Mouse (Mus musculus) hindbrain, embryonic 16.5 days (tissue): ENCODE data around the gene Gde1. TPM values are rescaled to one million over a fixed set of nuclear protein-coding genes. Genes with fewer than 3 reads are reported as not detected.

Source experiments
- ATAC-seq: fragments of 200-750 bp; cut with Nextera tagmentation; 2 replicates; pipeline ENCODE4 v1.8.0; 2017; ENCODE audit warnings: moderate TSS enrichment, moderate library complexity
- H3K27ac ChIP-seq: fragments of 300-500 bp; sonication (generic); 2 replicates; pipeline ENCODE4 v1.5.1; 2014; ENCODE audit warnings: low read depth, mild to moderate bottlenecking, control low read depth, low read length, moderate library complexity
- H3K27me3 ChIP-seq: fragments of 300-500 bp; sonication (generic); replicated peaks from 2 replicates; pipeline ENCODE4 v1.6.1; 2014; ENCODE audit warnings: low read length; ENCODE audit not compliant: control insufficient read depth, insufficient read depth
- H3K36me3 ChIP-seq: fragments of 300-500 bp; sonication (generic); 2 replicates; pipeline ENCODE4 v1.6.1; 2014; ENCODE audit warnings: mild to moderate bottlenecking, low read length, moderate library complexity, mixed read lengths; ENCODE audit not compliant: control insufficient read depth, insufficient read depth
- H3K4me1 ChIP-seq: fragments of 300-500 bp; sonication (generic); 2 replicates; pipeline ENCODE4 v1.6.1; 2014; ENCODE audit warnings: low read depth, low read length; ENCODE audit not compliant: control insufficient read depth, insufficient read depth
- H3K4me2 ChIP-seq: fragments of 300-500 bp; sonication (generic); 2 replicates; pipeline ENCODE4 v1.6.1; 2014; ENCODE audit warnings: mild to moderate bottlenecking, low read length, control low read depth, moderate library complexity
- H3K4me3 ChIP-seq: fragments of 300-500 bp; sonication (generic); 2 replicates; pipeline ENCODE4 v1.5.1; 2014; ENCODE audit warnings: mild to moderate bottlenecking, low read length, control low read depth, moderate library complexity
- H3K9ac ChIP-seq: fragments of 300-500 bp; sonication (generic); 2 replicates; pipeline ENCODE4 v1.6.1; 2014; ENCODE audit warnings: low read depth, mild to moderate bottlenecking, control low read depth, low read length, moderate library complexity
- H3K9me3 ChIP-seq: fragments of 300-500 bp; sonication (generic); 2 replicates; pipeline ENCODE4 v1.6.1; 2014; ENCODE audit warnings: mild to moderate bottlenecking, low read length, moderate library complexity; ENCODE audit not compliant: control insufficient read depth
- WGBS: fragments of 180-500 bp; shearing (Covaris S2); extraction: QIAGEN DNeasy Blood & Tissue Kit; methylation state at CpG from one replicate; pipeline ENCODE4 v1.1.7; 2014; 5-methylcytosine and 5-hydroxymethylcytosine counted together
- polyA plus RNA-seq: library from polyadenylated mRNA; unstranded; fragments of >200 nt; fragmentation: Nextera tagmentation; extraction: Ambion mirVana; gene quantifications from 2 replicates; pipeline ENCODE4 v1.2.1, GENCODE M21; 2015

The Gde1 gene
- polyA plus RNA-seq, 1 experiment from 2014 or later: 249 TPM

DNA sequence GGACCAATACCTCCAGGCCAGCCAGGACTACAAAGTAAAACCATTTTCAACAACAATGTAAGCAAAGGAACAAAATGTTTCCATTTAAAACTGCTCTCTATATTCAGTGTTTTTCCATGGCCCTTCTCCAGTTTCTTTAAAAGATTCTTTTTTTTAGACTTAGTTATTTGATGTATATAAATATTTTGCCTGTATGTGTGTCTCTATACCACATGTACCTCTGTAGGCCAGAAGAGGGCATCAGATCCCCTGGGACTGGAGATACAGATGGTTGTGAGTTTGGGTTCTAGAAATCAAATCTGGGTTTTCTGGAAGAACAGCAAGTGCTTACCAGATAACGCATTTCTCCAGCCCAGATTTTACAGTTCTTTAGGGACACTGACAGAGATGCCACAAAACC, 33.2 kb upstream of the Gde1 start:
- 80% methylated on average over 1 of the region's 1 CpGs for WGBS
- no peaks in the 10 kb centered on the region for H3K27me3 ChIP-seq
- no peak overlapping the region for H3K27ac ChIP-seq
- no peak for ATAC-seq
- no peaks in the 10 kb centered on the region for H3K9me3 ChIP-seq
- H3K4me3 ChIP-seq: no peak overlapping the region
- H3K4me1 ChIP-seq: peaks cover 12% of the 10 kb centered on the region
- peaks cover 2% of the 10 kb centered on the region for H3K36me3 ChIP-seq
- no peak overlapping the region for H3K9ac ChIP-seq
- no peak overlapping the region for H3K4me2 ChIP-seq

DNA sequence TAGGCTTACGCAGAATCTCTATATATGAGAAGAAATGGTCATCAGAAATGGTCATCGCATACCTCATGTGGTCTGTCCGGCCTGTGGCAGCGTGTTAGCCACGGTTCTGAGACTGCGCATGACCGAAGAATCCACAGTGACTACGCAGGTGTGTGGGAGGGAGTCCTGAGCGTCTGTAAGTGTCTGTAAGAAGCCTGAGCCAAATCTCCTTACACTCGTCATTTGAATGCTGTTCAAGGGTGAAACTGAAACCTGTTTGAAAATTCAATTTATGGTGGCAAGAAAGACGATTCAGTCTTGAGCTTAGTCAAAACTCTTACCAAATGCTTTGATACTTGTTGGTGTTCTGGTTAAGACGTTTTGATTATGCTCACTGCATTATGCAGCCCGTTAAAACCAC, 27.6 kb upstream of the Gde1 start:
- no peaks in the 10 kb centered on the region for H3K9me3 ChIP-seq
- ATAC-seq: no peak
- no peak overlapping the region for H3K4me3 ChIP-seq
- H3K4me1 ChIP-seq: no peaks in the 10 kb centered on the region
- peaks cover 14% of the 10 kb centered on the region for H3K36me3 ChIP-seq
- no peak overlapping the region for H3K9ac ChIP-seq
- WGBS: 91% methylated on average over 13 of the region's 13 CpGs
- H3K4me2 ChIP-seq: no peak overlapping the region
- no peak overlapping the region for H3K27ac ChIP-seq
- H3K27me3 ChIP-seq: no peaks in the 10 kb centered on the region

GRCm38 (mm10) chr7:118731781-118732180, 26.2 kb upstream of the Gde1 start:
- Histone ChIP-seq H3K4me3 (no peak overlapping the region), H3K4me2 (no peak overlapping the region), H3K4me1 (no peaks in the 10 kb centered on the region), H3K9me3 (no peaks in the 10 kb centered on the region), H3K27me3 (no peaks in the 10 kb centered on the region), H3K9ac (no peak overlapping the region), H3K27ac (no peak overlapping the region), H3K36me3 (peaks cover 14% of the 10 kb centered on the region)
- 93% methylated on average over 3 of the region's 3 CpGs for WGBS
- ATAC-seq: no peak

DNA sequence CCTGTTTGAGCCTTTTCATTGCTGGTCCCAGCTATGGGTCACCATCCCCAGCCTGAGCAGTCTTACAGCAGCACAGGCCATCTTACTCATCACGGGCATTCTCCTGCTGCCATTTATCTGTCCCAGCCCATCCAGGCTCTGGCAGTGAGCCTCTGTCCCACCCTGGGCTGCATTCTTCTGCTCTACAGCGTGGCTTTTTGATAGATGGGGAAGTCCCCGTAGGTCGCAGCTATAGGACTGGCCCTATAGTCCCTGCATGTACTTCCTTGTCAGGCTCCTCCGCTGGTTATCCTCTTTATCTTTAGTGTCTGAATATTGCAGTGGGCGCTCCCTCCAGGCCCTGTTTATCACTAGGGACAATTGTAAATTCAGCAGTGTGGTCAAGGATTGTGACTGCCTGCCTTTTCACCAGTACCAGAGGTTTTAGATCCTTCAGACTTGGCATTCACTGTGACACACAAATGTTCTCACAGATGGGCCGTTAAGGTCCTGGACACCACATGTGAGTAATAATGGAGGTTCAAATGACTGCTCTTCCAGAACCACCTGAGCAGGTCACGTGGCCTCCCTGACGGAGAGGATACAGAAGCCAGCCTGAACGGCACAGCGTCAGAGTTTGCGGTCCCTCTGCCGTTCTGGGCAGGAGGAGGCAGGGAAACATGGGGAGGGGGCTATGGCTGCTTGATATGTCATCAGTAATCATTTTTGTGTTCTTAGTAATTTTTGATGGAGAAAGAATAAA, 23.4 kb upstream of the Gde1 start:
- H3K4me1 ChIP-seq: no peaks in the 10 kb centered on the region
- peaks cover 19% of the 10 kb centered on the region for H3K36me3 ChIP-seq
- no peaks in the 10 kb centered on the region for H3K27me3 ChIP-seq
- H3K4me2 ChIP-seq: no peak overlapping the region
- no peak overlapping the region for H3K4me3 ChIP-seq
- no peak overlapping the region for H3K27ac ChIP-seq
- ATAC-seq: no peak
- no peaks in the 10 kb centered on the region for H3K9me3 ChIP-seq
- 90% methylated on average over 13 of the region's 13 CpGs for WGBS
- H3K9ac ChIP-seq: no peak overlapping the region

- no peak for ATAC-seq
These were observed 19.9 kb upstream of the Gde1 start for GRCm38 (mm10) chr7:118725459-118725858.

GRCm38 (mm10) chr7:118723927-118724326, 18.3 kb upstream of the Gde1 start:
- Histone ChIP-seq H3K36me3 (peaks cover 27% of the 10 kb centered on the region), H3K9ac (no peak overlapping the region), H3K4me1 (no peaks in the 10 kb centered on the region), H3K27ac (no peak overlapping the region), H3K4me3 (no peak overlapping the region), H3K9me3 (no peaks in the 10 kb centered on the region), H3K27me3 (no peaks in the 10 kb centered on the region), H3K4me2 (no peak overlapping the region)
- no peak for ATAC-seq
- 92% methylated on average over 9 of the region's 9 CpGs for WGBS

More at GRCm38 (mm10) chr7:118725459-118725858, 19.9 kb upstream of the Gde1 start:
- H3K4me1 ChIP-seq: no peaks in the 10 kb centered on the region
- H3K27ac ChIP-seq: no peak overlapping the region
- no peak overlapping the region for H3K9ac ChIP-seq
- no peaks in the 10 kb centered on the region for H3K27me3 ChIP-seq
- H3K4me2 ChIP-seq: no peak overlapping the region
- peaks cover 30% of the 10 kb centered on the region for H3K36me3 ChIP-seq
- no peak overlapping the region for H3K4me3 ChIP-seq
- 94% methylated on average over 2 of the region's 2 CpGs for WGBS
- no peaks in the 10 kb centered on the region for H3K9me3 ChIP-seq

GRCm38 (mm10) chr7:118718066-118718465, 12.5 kb upstream of the Gde1 start:
- Histone ChIP-seq H3K9ac (no peak overlapping the region), H3K36me3 (peaks cover 24% of the 10 kb centered on the region), H3K9me3 (no peaks in the 10 kb centered on the region), H3K4me2 (no peak overlapping the region), H3K27me3 (no peaks in the 10 kb centered on the region), H3K27ac (no peak overlapping the region), H3K4me1 (peaks cover 10% of the 10 kb centered on the region), H3K4me3 (no peak overlapping the region)
- 91% methylated on average over 4 of the region's 4 CpGs for WGBS
- ATAC-seq: no peak

DNA sequence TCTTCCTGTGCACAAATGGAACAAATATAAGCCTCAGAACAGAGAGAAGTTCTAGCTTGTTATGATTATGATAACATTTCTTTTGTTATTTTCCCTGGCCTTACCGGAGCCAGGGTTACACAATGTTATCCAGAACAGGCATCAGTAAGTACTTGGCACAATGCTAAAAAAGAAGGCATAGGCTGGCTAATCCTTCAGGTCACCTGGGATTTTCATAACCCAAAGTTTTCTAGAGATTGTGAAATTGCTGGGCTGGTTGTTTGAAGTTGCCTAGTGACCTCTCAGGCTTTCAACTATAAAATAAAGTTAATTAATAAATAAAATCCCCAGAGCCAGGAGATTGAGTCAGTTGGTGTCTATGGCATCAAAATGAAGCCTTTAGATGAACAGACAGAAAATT, 9.3 kb upstream of the Gde1 start:
- Histone ChIP-seq H3K4me1 (peaks cover 12% of the 10 kb centered on the region), H3K9ac (no peak overlapping the region), H3K36me3 (peaks cover 9% of the 10 kb centered on the region; the same call in 1 of the 2 replicates), H3K4me3 (no peak overlapping the region), H3K27me3 (no peaks in the 10 kb centered on the region), H3K4me2 (no peak overlapping the region), H3K27ac (no peak overlapping the region), H3K9me3 (no peaks in the 10 kb centered on the region)
- no peak for ATAC-seq
- 89% methylated on average over 1 of the region's 1 CpGs for WGBS

GRCm38 (mm10) chr7:118712228-118713173, 6.9 kb upstream of the Gde1 start, which contains the start of gene Ccp110:
Gene Ccp110 (plus strand): TSS chr7:118712552.
- H3K4me1 ChIP-seq: peaks cover 12% of the 10 kb centered on the region
- peak within 1 kb of the TSS; percentile 76 for H3K4me2 ChIP-seq
- peak; percentile 97 for ATAC-seq
- peaks cover 2% of the 10 kb centered on the region; the same call in 1 of the 2 replicates for H3K36me3 ChIP-seq
- H3K9ac ChIP-seq: peak within 1 kb of the TSS; percentile 83
- peak within 1 kb of the TSS; percentile 87 for H3K27ac ChIP-seq
- WGBS: 1% methylated on average over 48 of the region's 48 CpGs
- H3K4me3 ChIP-seq: peak within 1 kb of the TSS; percentile 97
- H3K9me3 ChIP-seq: no peaks in the 10 kb centered on the region
- no peaks in the 10 kb centered on the region for H3K27me3 ChIP-seq
